Mouse (Mus musculus) mouse embryonic stem cell (cell line): ENCODE data around the gene H2-M10.6.

ENCODE experiments used
- in situ Hi-C, 2 experiments: fragments of 300-500 bp; cut with MboI; formaldehyde crosslinking; loops; 1 replicate in 1 of 2; 3 replicates in 1 of 2; pipeline ENCODE4 v1.14.3; 2019 to 2020; ENCODE audit warnings: low sequenced_read_pairs in 2 of 2, low pct_unique_long_range_greater_than_20kb in 1 of 2, mixed read lengths in 1 of 2; ENCODE audit not compliant: unreplicated experiment in 1 of 2

The H2-M10.6 gene

GRCm38 (mm10) chr17:36836874-36837647 lies 25.1 kb downstream of the H2-M10.6 start, which contains the start of gene Trim26:
TSS of gene Trim26 (plus strand) at chr17:36837134.
- in situ Hi-C loops = no loop called here

- in situ Hi-C loops = no loop called here
These were observed 27.0 kb downstream of the H2-M10.6 start for GRCm38 (mm10) chr17:36839001-36839400.

DNA sequence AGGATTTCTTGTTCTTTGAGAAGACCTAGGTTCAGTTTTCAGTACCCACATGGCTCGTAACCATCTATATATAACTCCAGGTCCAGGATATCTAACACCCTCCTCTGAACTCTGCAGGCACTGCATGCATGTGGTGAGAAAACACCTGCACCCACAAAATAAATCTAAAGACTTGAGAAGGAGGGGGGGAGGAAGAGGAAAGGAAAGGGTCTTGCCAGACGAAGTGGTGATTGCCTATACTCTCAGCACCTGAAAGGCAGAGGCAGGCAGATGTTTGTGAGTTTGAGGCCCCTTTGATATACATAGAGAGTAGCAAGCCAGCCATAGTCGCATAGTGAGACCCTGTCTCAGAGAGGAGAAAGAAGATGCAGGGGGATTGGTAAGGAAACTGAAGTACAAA lies 28.0 kb downstream of the H2-M10.6 start:
- in situ Hi-C loops = no loop called here

DNA sequence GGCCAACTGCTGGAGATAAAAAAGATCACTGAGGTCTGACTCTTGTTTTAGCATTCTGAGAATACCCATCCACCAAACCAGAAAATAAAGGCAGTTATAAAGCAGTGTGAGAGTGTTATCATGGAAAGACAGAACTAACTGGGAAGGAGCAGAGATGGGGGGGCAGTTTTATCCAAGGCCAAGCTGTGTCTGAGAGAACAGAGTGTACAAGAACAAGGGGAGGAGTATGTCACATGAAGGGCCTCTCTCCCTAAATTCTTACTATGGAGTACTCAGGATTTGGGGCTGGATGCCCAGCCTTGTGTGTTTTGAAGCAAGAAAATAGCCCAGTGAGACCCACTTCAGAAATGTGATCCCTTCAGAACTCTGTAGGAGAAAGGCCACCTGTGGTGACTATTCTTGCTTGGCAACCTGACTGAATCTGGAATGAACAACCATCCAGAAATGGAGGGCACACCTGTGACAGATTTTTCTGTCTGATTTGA lies 29.0 kb downstream of the H2-M10.6 start:
- in situ Hi-C loops = no loop called here

- in situ Hi-C loops = no loop called here
These were observed 31.7 kb downstream of the H2-M10.6 start for GRCm38 (mm10) chr17:36843696-36844095.

- in situ Hi-C loops = no loop called here
These were observed 32.3 kb downstream of the H2-M10.6 start for GRCm38 (mm10) chr17:36844286-36844719.

GRCm38 (mm10) chr17:36844725-36845124 lies 32.8 kb downstream of the H2-M10.6 start:
- in situ Hi-C loops = no loop called here

- in situ Hi-C loops = no loop called here
These were observed 36.9 kb downstream of the H2-M10.6 start for GRCm38 (mm10) chr17:36848911-36849310.

- in situ Hi-C loops = no loop called here
These were observed 38.0 kb downstream of the H2-M10.6 start for GRCm38 (mm10) chr17:36849992-36850391.

- in situ Hi-C loops = no loop called here
These were observed 39.2 kb downstream of the H2-M10.6 start for GRCm38 (mm10) chr17:36851200-36851599.

DNA sequence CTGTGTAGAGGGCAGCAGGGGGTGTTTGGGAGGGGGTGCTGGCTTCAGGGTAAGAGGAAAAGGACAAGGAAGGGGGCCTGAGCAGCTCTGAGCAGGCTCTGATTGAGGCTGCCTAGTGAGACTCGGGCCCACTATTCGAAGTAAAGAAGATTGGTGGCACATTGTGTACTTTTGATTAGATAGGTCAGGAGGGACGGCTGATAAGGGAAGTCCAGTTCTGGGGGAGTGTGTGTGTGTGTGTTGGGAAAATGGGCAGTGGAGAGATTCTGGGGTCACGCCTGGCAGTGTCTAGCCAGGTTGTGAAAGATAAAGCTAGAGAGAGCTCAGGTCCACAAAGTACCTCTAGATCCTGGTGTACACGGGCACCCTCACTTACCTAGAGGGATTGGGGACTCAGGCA lies 39.7 kb downstream of the H2-M10.6 start:
- in situ Hi-C loops = no loop called here

- in situ Hi-C loops = no loop called here
These were observed 43.5 kb downstream of the H2-M10.6 start for GRCm38 (mm10) chr17:36855484-36855883.

GRCm38 (mm10) chr17:36856236-36856635 lies 44.3 kb downstream of the H2-M10.6 start:
- in situ Hi-C loops = no loop called here

- in situ Hi-C loops = no loop called here
These were observed 46.2 kb downstream of the H2-M10.6 start for GRCm38 (mm10) chr17:36858181-36858580.

GRCm38 (mm10) chr17:36861680-36862079 lies 49.7 kb downstream of the H2-M10.6 start:
- in situ Hi-C loops = no loop called here
